Mouse (Mus musculus) heart, adult 18-20 months (tissue): Measurements from ENCODE around the gene Ankrd53. TPM values are rescaled to one million over a fixed set of nuclear protein-coding genes. Genes with fewer than 3 reads are reported as not detected.
"Not testable (repeated sequence)": the region's sequence is repeated elsewhere in the genome, so short reads cannot be mapped to it uniquely, and the experiment has no call there.

ENCODE experiments used
- DNase-seq, 2 experiments: peaks; one replicate each; pipeline ENCODE4 v3.0.0; 2021 to 2022; ENCODE audit warnings: mixed read lengths in 1 of 2
- total RNA-seq, 2 experiments: library from RNA; stranded (reverse); gene quantifications; 2 replicates each; pipeline ENCODE4 v1.2.3; 2021

Gene Ankrd53
- total RNA-seq, 2 experiments from 2014 or later = not detected

GRCm38 (mm10) chr6:83766982-83767381, 4.5 kb downstream of the Ankrd53 start:
- DNase-seq = peak; percentile 25 to 57

GRCm38 (mm10) chr6:83768485-83768884, 6.0 kb downstream of the Ankrd53 start:
- peak; percentile 39 to 46 for DNase-seq

GRCm38 (mm10) chr6:83774126-83774525, 11.7 kb downstream of the Ankrd53 start:
- no peak for DNase-seq

GRCm38 (mm10) chr6:83774781-83775563, 12.5 kb downstream of the Ankrd53 start:
- DNase-seq = peak; percentile 20 to 30

GRCm38 (mm10) chr6:83775638-83776293, 13.3 kb downstream of the Ankrd53 start, which contains the start of gene Tex261:
Gene Tex261, minus strand, starts transcription at chr6:83775813.
- DNase-seq = peak; percentile 93 to 94

- DNase-seq = no peak
Observed at GRCm38 (mm10) chr6:83778306-83778705, 15.9 kb downstream of the Ankrd53 start.

GRCm38 (mm10) chr6:83779026-83779425, 16.6 kb downstream of the Ankrd53 start:
- DNase-seq = peak; percentile 63 to 73

- no peak for DNase-seq
Observed at GRCm38 (mm10) chr6:83786426-83786825, 24.0 kb downstream of the Ankrd53 start.

- no peak for DNase-seq
Observed at GRCm38 (mm10) chr6:83788554-83788953, 26.1 kb downstream of the Ankrd53 start.

GRCm38 (mm10) chr6:83790533-83790932, 28.1 kb downstream of the Ankrd53 start:
- not testable (repeated sequence) for DNase-seq

GRCm38 (mm10) chr6:83791251-83791890, 28.9 kb downstream of the Ankrd53 start:
- no peak for DNase-seq

- DNase-seq = peak; percentile 95 to 96
Observed at GRCm38 (mm10) chr6:83794760-83795296, 32.4 kb downstream of the Ankrd53 start, which contains the start of gene Nagk. Gene Nagk, plus strand, starts transcription at chr6:83794982.

- DNase-seq = peak in 1 of 2 experiments; percentile 42
Observed at GRCm38 (mm10) chr6:83795492-83795900, 33.1 kb downstream of the Ankrd53 start.

- DNase-seq = no peak
Observed at GRCm38 (mm10) chr6:83796686-83797085, 34.2 kb downstream of the Ankrd53 start.

GRCm38 (mm10) chr6:83802033-83802432, 39.6 kb downstream of the Ankrd53 start:
- no peak for DNase-seq

- no peak for DNase-seq
Observed at GRCm38 (mm10) chr6:83802846-83803245, 40.4 kb downstream of the Ankrd53 start.

GRCm38 (mm10) chr6:83815801-83816200, 53.4 kb downstream of the Ankrd53 start:
- DNase-seq = no peak

Other genes with a start within 250 kb of the Ankrd53 start
- 1 to 10 TPM in 1 of 2 experiments, under 1 TPM in 1; 0.84 to 1.9 TPM for gene Actg2, start 226.4 kb upstream of the Ankrd53 start, total RNA-seq
- 10 to 100 TPM; 10.2 to 13.8 TPM for gene Stambp, start 189.9 kb upstream of the Ankrd53 start, total RNA-seq
- gene Clec4f, start 106.5 kb upstream of the Ankrd53 start, total RNA-seq = under 1 TPM in 1 of 2 experiments, not detected in 1; 0.18 TPM
- gene Cd207, start 84.8 kb upstream of the Ankrd53 start, total RNA-seq = 1 to 10 TPM in 1 of 2 experiments, under 1 TPM in 1; 0.98 to 1.0 TPM
- not detected for gene Vax2, start 51.4 kb upstream of the Ankrd53 start, total RNA-seq
- gene Atp6v1b1, start 19.7 kb upstream of the Ankrd53 start, total RNA-seq = under 1 TPM in 1 of 2 experiments, not detected in 1; 0.77 TPM
- 100 to 1,000 TPM in 1 of 2 experiments, 10 to 100 TPM in 1; 82.1 to 106 TPM for gene Tex261, start 13.2 kb downstream of the Ankrd53 start, total RNA-seq
- gene Nagk, start 32.3 kb downstream of the Ankrd53 start, total RNA-seq = 10 to 100 TPM; 21.4 to 22.7 TPM
- gene Paip2b, start 69.1 kb downstream of the Ankrd53 start, total RNA-seq = 10 to 100 TPM; 46.4 to 48.3 TPM
- gene Zfp638, start 104.5 kb downstream of the Ankrd53 start, total RNA-seq = 10 to 100 TPM; 54.3 to 54.4 TPM
- gene Dysf, start 245.9 kb downstream of the Ankrd53 start, total RNA-seq = 100 to 1,000 TPM in 1 of 2 experiments, 10 to 100 TPM in 1; 99.8 to 105 TPM